Mouse (Mus musculus): ENCODE data around the gene Cbarp. TPM values are rescaled to one million over a fixed set of nuclear protein-coding genes. Genes with fewer than 3 reads are reported as not detected.

The Cbarp gene
- polyA plus RNA-seq, 1 experiment from 2014 or later, result 5.5 TPM

DNA sequence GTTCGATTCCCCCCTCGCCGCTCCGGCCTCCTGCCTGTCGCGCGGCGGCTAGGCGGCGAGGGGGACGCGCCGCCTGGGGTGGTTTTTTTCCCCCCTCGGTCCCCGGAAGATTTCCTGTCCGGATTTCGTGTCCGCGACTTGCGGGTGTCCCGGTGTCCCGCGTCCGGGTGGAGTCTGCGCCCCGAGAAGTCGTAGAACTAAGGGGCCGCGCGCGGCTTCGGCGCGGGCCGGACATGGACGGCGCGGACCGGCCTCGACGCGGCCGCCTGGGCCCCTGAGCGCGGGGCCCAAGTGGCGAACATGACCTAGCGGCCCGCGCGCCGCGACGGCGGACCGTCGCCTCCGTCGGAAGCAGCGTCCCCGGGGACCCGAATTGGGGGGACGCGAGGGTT is 24.7 kb downstream of the Cbarp start:
- Histone ChIP-seq H3K36me3 (ENCODE audit: insufficient read depth, low read length) (no peaks in the 10 kb centered on the region), H3K4me1 (ENCODE audit: insufficient read depth, low read depth, low read length) (peaks cover 10% of the 10 kb centered on the region; the same call in 1 of the 2 replicates), H3K4me2 (replicated peaks; ENCODE audit: low read depth, low read length) (peak overlapping the region; percentile 83), H3K9ac (replicated peaks; ENCODE audit: low read depth) (peak overlapping the region; percentile 92), H3K27me3 (replicated peaks; ENCODE audit: insufficient read depth, low read length) (no peaks in the 10 kb centered on the region), H3K4me3 (ENCODE audit: low read depth, low read length) (peak overlapping the region; percentile 96), H3K9me3 (ENCODE audit: low read length) (no peaks in the 10 kb centered on the region), H3K27ac (ENCODE audit: low read length) (peak overlapping the region; percentile 88)
- DNase-seq (ENCODE audit: low spot score) (no peak), ATAC-seq (no peak)
- under 1% methylated on average over 60 of the region's 63 CpGs for WGBS
- TF ChIP-seq CTCF (IDR thresholded peaks at IDR 0.05) (no peak), EP300 (IDR thresholded peaks at IDR 0.05) (no peak)

GRCm38 (mm10) chr10:80115290-80115943 is 25.2 kb downstream of the Cbarp start, which contains the start of gene Stk11:
Stk11 (plus strand) TSS chr10:80115803.
- Histone ChIP-seq H3K27ac (ENCODE audit: low read length) (peak within 1 kb of the TSS; percentile 95), H3K4me1 (ENCODE audit: insufficient read depth, low read depth, low read length) (peaks cover 10% of the 10 kb centered on the region; the same call in 1 of the 2 replicates), H3K4me2 (replicated peaks; ENCODE audit: low read depth, low read length) (peak within 1 kb of the TSS; percentile 83), H3K9ac (replicated peaks; ENCODE audit: low read depth) (peak within 1 kb of the TSS; percentile 92), H3K36me3 (ENCODE audit: insufficient read depth, low read length) (no peaks in the 10 kb centered on the region), H3K27me3 (replicated peaks; ENCODE audit: insufficient read depth, low read length) (no peaks in the 10 kb centered on the region), H3K9me3 (ENCODE audit: low read length) (no peaks in the 10 kb centered on the region), H3K4me3 (ENCODE audit: low read depth, low read length) (peak within 1 kb of the TSS; percentile 96)
- TF ChIP-seq EP300 (IDR thresholded peaks at IDR 0.05), result 0 out of 2 replicates have a peak, but pooled peaks have one; percentile 38
- peak; percentile 51 for TF ChIP-seq CTCF (IDR thresholded peaks at IDR 0.05)
- WGBS, result under 1% methylated on average over 70 of the region's 70 CpGs
- DNase-seq (ENCODE audit: low spot score) (peak; percentile 100), ATAC-seq (peak; percentile 96)

DNA sequence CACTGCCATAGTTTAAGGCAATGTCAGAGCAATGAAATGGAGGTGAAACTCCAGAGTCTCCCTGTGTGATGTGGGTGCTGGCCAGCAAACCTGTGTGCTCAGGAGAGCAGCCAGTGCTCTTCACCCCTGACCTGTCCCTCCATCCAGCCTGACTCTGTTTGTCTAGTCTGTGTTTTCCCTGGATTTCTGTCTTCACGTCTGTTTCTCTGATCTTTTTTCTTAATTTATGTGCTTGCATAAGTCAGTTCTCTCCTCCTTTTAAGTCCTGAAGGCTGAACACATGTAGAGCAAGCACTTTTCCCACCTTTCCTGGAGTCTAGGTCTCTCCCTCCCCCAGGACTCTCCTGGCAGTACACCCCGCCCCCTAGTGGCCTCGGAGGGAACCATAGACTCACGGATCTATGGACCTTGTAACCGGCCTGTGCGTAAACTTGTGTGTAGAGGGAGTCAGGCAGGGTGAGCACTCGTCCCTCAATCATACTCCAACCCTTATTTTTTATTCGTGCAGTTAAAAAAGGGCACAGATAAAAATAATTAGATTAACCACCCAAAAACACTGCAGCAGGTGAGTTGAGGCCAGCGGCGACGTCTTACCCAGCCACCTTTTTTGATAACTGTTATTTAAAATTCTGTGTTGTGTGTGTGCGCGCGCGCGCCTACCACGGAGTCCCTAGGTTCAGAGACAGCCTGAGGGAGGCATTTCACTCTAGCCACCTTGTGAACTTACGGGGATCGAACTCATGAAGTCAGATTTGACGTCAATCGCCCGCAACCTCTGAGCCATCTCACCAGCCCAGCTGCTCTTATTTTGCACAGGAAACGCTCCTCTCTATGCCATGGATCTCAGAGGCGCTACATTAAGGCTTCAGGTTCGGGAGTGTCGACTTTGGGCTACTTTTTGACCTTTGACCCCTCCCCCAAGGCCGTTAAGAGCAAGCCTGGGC is 26.0 kb downstream of the Cbarp start:
- WGBS, result 2% methylated on average over 27 of the region's 27 CpGs
- H3K36me3 ChIP-seq (ENCODE audit: insufficient read depth, low read length), result no peaks in the 10 kb centered on the region
- TF ChIP-seq CTCF (IDR thresholded peaks at IDR 0.05), result peak; percentile 97
- TF ChIP-seq EP300 (IDR thresholded peaks at IDR 0.05), result no peak
- H3K4me3 ChIP-seq (ENCODE audit: low read depth, low read length), result peak overlapping the region; percentile 41
- no peaks in the 10 kb centered on the region for H3K9me3 ChIP-seq (ENCODE audit: low read length)
- H3K27ac ChIP-seq (ENCODE audit: low read length), result peak overlapping the region; percentile 95
- peak overlapping the region; percentile 57 for H3K4me2 ChIP-seq (replicated peaks; ENCODE audit: low read depth, low read length)
- H3K9ac ChIP-seq (replicated peaks; ENCODE audit: low read depth), result peak overlapping the region; percentile 54
- ATAC-seq (peak; percentile 55), DNase-seq (ENCODE audit: low spot score) (peak; percentile 96)
- no peaks in the 10 kb centered on the region for H3K27me3 ChIP-seq (replicated peaks; ENCODE audit: insufficient read depth, low read length)
- H3K4me1 ChIP-seq (ENCODE audit: insufficient read depth, low read depth, low read length), result peaks cover 10% of the 10 kb centered on the region; the same call in 1 of the 2 replicates

- WGBS, result 34% methylated on average over 6 of the region's 6 CpGs
- Histone ChIP-seq H3K27ac (ENCODE audit: low read length) (0 out of 2 replicates have a peak overlapping the region, but pooled peaks have one; percentile 32), H3K27me3 (replicated peaks; ENCODE audit: insufficient read depth, low read length) (no peaks in the 10 kb centered on the region), H3K4me2 (replicated peaks; ENCODE audit: low read depth, low read length) (no peak overlapping the region), H3K4me3 (ENCODE audit: low read depth, low read length) (no peak overlapping the region), H3K9ac (replicated peaks; ENCODE audit: low read depth) (no peak overlapping the region), H3K36me3 (ENCODE audit: insufficient read depth, low read length) (no peaks in the 10 kb centered on the region), H3K4me1 (ENCODE audit: insufficient read depth, low read depth, low read length) (no peaks in the 10 kb centered on the region), H3K9me3 (ENCODE audit: low read length) (no peaks in the 10 kb centered on the region)
- peak; percentile 31 for DNase-seq (ENCODE audit: low spot score)
- TF ChIP-seq CTCF (IDR thresholded peaks at IDR 0.05) (no peak), EP300 (IDR thresholded peaks at IDR 0.05) (peak; percentile 46; the same call in 1 of the 2 replicates)
- ATAC-seq, result peak; percentile 74
Observed at GRCm38 (mm10) chr10:80107678-80108077, 33.0 kb downstream of the Cbarp start.

DNA sequence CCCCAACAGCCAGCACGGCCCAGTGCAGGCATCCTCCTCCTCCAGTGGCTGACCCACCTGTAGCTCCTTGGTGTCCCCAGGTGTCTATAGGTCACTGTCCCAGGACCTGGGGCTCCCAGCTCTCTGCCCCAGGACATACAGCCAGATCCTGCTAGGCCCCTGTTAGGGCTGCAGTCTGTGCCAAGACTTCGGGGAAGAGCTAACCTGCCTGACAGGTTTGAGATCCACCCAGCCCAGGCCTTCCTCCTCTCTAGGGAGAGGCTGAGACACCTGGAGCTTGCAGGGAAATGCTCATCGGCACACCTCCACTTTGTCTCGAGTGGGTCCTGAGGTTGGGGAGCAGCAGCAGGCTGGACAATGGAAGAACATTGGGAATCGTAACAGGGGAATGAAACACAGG is 34.7 kb downstream of the Cbarp start:
- H3K9ac ChIP-seq (replicated peaks; ENCODE audit: low read depth), result 0 out of 2 replicates have a peak overlapping the region, but pooled peaks have one; percentile 4
- no peaks in the 10 kb centered on the region for H3K9me3 ChIP-seq (ENCODE audit: low read length)
- no peaks in the 10 kb centered on the region for H3K27me3 ChIP-seq (replicated peaks; ENCODE audit: insufficient read depth, low read length)
- H3K27ac ChIP-seq (ENCODE audit: low read length), result 0 out of 2 replicates have a peak overlapping the region, but pooled peaks have one; percentile 26
- no peak overlapping the region for H3K4me2 ChIP-seq (replicated peaks; ENCODE audit: low read depth, low read length)
- peaks cover 6% of the 10 kb centered on the region; the same call in 1 of the 2 replicates for H3K4me1 ChIP-seq (ENCODE audit: insufficient read depth, low read depth, low read length)
- ATAC-seq, result no peak
- peak; percentile 34 for DNase-seq (ENCODE audit: low spot score)
- TF ChIP-seq EP300 (IDR thresholded peaks at IDR 0.05) (no peak), CTCF (IDR thresholded peaks at IDR 0.05) (no peak)
- no peaks in the 10 kb centered on the region for H3K36me3 ChIP-seq (ENCODE audit: insufficient read depth, low read length)
- 56% methylated on average over 5 of the region's 5 CpGs for WGBS
- H3K4me3 ChIP-seq (ENCODE audit: low read depth, low read length), result no peak overlapping the region

GRCm38 (mm10) chr10:80105460-80105859 is 35.2 kb downstream of the Cbarp start, which contains the start of gene Sbno2:
Sbno2 (minus strand) TSS chr10:80105571.
- DNase-seq (ENCODE audit: low spot score) (no peak), ATAC-seq (no peak)
- 0 out of 2 replicates have a peak within 1 kb of the TSS, but pooled peaks have one; percentile 4 for H3K9ac ChIP-seq (replicated peaks; ENCODE audit: low read depth)
- H3K4me3 ChIP-seq (ENCODE audit: low read depth, low read length), result no peak within 1 kb of the TSS
- WGBS, result 72% methylated on average over 5 of the region's 5 CpGs
- H3K27me3 ChIP-seq (replicated peaks; ENCODE audit: insufficient read depth, low read length), result no peaks in the 10 kb centered on the region
- no peaks in the 10 kb centered on the region for H3K9me3 ChIP-seq (ENCODE audit: low read length)
- H3K4me2 ChIP-seq (replicated peaks; ENCODE audit: low read depth, low read length), result no peak within 1 kb of the TSS
- H3K36me3 ChIP-seq (ENCODE audit: insufficient read depth, low read length), result no peaks in the 10 kb centered on the region
- peaks cover 8% of the 10 kb centered on the region; the same call in 1 of the 2 replicates for H3K4me1 ChIP-seq (ENCODE audit: insufficient read depth, low read depth, low read length)
- 0 out of 2 replicates have a peak within 1 kb of the TSS, but pooled peaks have one; percentile 26 for H3K27ac ChIP-seq (ENCODE audit: low read length)
- TF ChIP-seq EP300 (IDR thresholded peaks at IDR 0.05), result no peak
- no peak for TF ChIP-seq CTCF (IDR thresholded peaks at IDR 0.05)

Data from lung, postnatal 0 days (tissue).